Mouse (Mus musculus): ENCODE measurements around the gene Olfr921.

Olfr921 gene

DNA sequence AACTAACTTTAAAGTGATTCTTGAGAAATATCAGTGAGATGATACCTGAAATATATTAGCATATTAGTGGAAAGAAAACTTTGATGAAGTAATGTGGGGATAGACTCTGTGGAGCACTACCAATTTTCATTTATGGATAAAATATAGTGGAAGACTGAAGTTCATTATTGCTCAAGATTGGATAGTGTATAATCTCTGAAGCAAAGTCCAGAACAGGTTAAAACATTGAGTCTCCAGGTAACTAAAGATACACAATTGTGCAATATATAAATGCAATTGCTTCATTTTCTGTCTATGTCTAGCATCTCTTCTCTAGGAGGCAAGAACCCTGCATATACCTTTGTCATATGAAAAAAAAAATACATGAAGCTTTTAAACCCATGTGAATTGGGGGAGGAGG lies at the start of gene Olfr921:
Gene Olfr921, plus strand, starts transcription at position 301 of the 400 bp plus-strand sequence.
- no peak for DNase-seq

GRCm38 (mm10) chr9:38724044-38724443 lies 48.8 kb upstream of the Olfr921 start:
- no peak for DNase-seq

- DNase-seq: no peak
These were observed 44.6 kb upstream of the Olfr921 start for GRCm38 (mm10) chr9:38728218-38728617.

DNA sequence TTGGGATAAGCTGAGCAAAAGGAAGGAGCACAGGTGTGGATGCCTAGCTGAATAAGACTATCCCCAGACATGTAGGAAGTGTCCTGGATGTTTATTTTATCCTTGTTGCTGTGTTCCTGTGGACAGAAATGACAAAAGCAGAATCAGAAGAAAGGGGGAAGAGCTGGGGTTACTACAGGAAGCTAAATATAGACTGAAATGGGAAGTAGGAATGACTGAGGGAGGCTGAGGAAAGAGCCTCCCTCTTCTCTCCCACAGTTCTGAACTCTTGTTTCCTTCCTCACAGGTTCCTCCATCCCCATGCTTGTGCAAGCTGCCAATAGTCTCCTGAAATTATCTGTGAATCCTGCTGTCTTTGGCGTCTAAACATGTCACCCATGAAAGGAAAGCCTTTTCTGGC lies 31.5 kb upstream of the Olfr921 start:
- no peak for DNase-seq

DNA sequence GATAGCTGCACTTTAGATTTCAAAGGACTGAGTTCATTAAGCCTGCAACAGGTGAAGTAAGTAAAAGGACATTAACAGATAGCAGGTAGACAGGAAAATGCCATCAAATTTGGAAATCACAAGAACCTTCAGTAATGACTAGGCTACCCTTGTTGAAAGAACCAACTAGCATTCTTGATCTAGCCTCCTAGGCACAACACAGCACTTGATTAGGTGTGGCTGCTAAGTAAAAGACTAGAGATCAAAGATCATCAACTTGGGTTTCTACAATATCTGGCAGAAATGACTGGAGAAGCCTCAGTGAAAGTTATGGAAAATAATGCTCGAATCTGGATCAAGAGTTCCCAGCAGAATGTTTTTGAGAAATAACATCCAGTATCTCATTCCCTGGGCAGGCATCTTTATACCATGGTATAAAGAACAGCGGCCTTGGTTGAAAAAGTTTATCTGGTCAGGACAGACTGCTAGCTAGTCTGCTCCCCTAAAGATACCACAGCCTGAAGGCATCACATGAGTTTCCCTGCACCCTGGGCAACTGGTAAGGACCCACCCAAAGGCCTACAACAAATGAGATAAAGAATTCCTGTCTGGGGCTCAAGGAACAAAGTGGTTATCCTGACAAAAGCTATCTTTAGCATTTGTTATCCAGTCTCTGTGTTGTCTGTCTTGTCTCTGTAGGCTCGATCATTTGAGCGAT lies 28.1 kb upstream of the Olfr921 start:
- DNase-seq: no peak

DNA sequence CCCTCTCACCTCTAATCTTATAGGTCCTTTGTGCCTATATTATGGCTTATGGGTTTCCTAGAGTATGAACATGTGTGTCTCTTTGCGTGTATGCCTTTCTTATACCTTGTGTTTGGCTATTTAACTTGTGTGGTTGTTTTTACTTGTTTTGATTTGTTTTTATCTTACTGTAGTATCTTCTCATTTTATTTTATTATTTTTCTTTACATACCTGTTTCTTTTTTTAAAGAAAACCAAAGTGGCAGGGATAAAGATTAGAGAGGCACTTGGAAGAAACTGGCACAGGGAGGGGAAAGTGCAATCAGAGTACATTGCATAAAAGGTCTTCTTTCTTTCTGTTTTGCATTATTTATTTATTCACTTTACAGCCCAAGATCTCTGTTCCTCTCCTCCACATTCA lies 20.9 kb upstream of the Olfr921 start, which contains the start of gene Olfr920:
Gene Olfr920, plus strand, starts transcription at position 301 of the 400 bp plus-strand sequence.
- no peak for DNase-seq

GRCm38 (mm10) chr9:38792689-38793088 lies 19.8 kb downstream of the Olfr921 start:
- no peak for DNase-seq

GRCm38 (mm10) chr9:38805696-38806095 lies 32.8 kb downstream of the Olfr921 start:
- DNase-seq: no peak

- no peak for DNase-seq
These were observed 41.4 kb downstream of the Olfr921 start, which contains the start of gene Olfr922 for GRCm38 (mm10) chr9:38814314-38814713. Gene Olfr922 (plus strand): TSS chr9:38814614.

DNA sequence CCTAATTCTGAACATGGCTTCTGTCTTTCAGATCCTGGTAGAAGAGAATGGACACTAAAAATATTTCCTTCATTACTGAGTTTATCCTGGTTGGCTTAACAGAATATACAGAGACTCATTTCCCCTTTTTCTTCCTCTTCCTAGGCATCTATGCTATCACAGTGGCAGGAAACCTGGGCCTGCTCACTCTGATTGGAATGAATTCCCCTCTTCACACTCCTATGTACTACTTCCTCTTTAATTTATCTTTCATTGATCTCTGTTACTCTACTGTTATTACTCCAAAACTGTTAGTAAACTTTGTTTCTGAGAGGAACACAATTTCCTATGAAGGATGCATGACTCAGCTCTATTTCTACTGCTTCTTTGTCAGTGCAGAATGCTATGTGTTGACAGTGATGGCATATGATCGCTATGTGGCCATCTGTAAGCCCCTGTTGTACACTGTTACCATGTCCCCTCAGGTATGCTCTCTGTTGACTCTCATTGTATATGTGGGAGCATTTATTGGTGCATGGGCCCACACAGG lies 42.7 kb downstream of the Olfr921 start:
- DNase-seq: no peak

DNA sequence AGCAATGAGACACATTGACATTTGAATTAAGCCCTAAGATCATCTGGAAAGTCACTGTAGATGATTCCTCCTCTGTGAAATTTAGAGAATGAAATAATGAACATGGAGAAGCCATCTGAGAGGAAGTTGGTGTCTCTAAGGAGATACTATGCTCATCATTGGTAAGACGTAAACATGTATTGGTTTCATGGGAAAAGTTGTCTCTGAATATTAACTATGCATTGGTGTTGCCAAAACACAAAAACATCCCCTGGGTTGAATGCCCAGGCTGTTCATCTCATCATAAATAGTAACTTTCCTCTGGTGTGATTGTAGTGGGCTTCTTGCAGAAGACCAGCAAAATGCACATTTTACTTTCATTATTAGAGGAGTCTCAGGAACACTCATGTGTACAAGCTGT lies 53.4 kb downstream of the Olfr921 start, which contains the start of gene Olfr923:
Gene Olfr923, plus strand, starts transcription at position 301 of the 400 bp plus-strand sequence.
- no peak for DNase-seq
